Comparison of ENCODE assay signal across 8 mouse cellular contexts in genomic region chr13:55470372-55470771, GRCm38 (mm10). TPM values are rescaled to one million over a fixed set of nuclear protein-coding genes. Genes with fewer than 3 reads are reported as not detected.
DNase-seq lines count a peak whose midpoint lies in the region; ATAC-seq lines count a peak whose summit lies in the region.

No protein-coding gene starts in this region.

- peaks cover 8% of the 10 kb centered on the region for H3K36me3 ChIP-seq in neural tube, embryonic 11.5 days (ENCODE audit: control insufficient read depth, insufficient read depth, low read length)
- H3K36me3 ChIP-seq in hindbrain, embryonic 16.5 days (ENCODE audit: control insufficient read depth, insufficient read depth, low read length) = peaks cover 12% of the 10 kb centered on the region
- H3K36me3 ChIP-seq in neural tube, embryonic 13.5 days = peaks cover 24% of the 10 kb centered on the region

- H3K9ac ChIP-seq in neural tube, embryonic 11.5 days (ENCODE audit: low read length) = 0 out of 2 replicates have a peak overlapping the region, but pooled peaks have one; percentile 29
- H3K9ac ChIP-seq in hindbrain, embryonic 16.5 days (ENCODE audit: low read depth, low read length) = peak overlapping the region; percentile 82
- peak overlapping the region; percentile 85 for H3K9ac ChIP-seq in neural tube, embryonic 13.5 days

- no peak overlapping the region for H3K4me3 ChIP-seq in neural tube, embryonic 11.5 days (ENCODE audit: low read depth, low read length)
- H3K4me3 ChIP-seq in hindbrain, embryonic 16.5 days (ENCODE audit: low read length) = no peak overlapping the region
- H3K4me3 ChIP-seq in neural tube, embryonic 13.5 days = no peak overlapping the region

- H3K4me1 ChIP-seq in neural tube, embryonic 11.5 days (ENCODE audit: control insufficient read depth, insufficient read depth, low read length) = peaks cover 55% of the 10 kb centered on the region
- peaks cover 91% of the 10 kb centered on the region for H3K4me1 ChIP-seq in hindbrain, embryonic 16.5 days (ENCODE audit: control insufficient read depth, insufficient read depth, low read depth, low read length)
- peaks cover 91% of the 10 kb centered on the region for H3K4me1 ChIP-seq in neural tube, embryonic 13.5 days (replicated peaks)

- ATAC-seq in neural tube, embryonic 11.5 days (ENCODE audit: insufficient read depth, low FRiP score, low TSS enrichment) = no peak
- peak; percentile 32; the same call in 1 of the 2 replicates for ATAC-seq in hindbrain, embryonic 16.5 days
- ATAC-seq in neural tube, embryonic 13.5 days (ENCODE audit: low read depth) = no peak

- no peaks in the 10 kb centered on the region for H3K9me3 ChIP-seq in neural tube, embryonic 11.5 days (ENCODE audit: control insufficient read depth, low read length)
- no peaks in the 10 kb centered on the region for H3K9me3 ChIP-seq in hindbrain, embryonic 16.5 days (ENCODE audit: control insufficient read depth, low read length)
- H3K9me3 ChIP-seq in neural tube, embryonic 13.5 days = no peaks in the 10 kb centered on the region

- 66% methylated on average over 9 of the region's 9 CpGs for WGBS in neural tube, embryonic 11.5 days
- WGBS in hindbrain, embryonic 16.5 days = 29% methylated on average over 9 of the region's 9 CpGs
- WGBS in neural tube, embryonic 13.5 days = 42% methylated on average over 9 of the region's 9 CpGs

- no peak for DNase-seq in neural tube, embryonic 11.5 days (ENCODE audit: low spot score)
- no peak for DNase-seq in neural tube, embryonic 10.5 days (ENCODE audit: extremely low spot score, low spot score)
- DNase-seq in cerebellum, postnatal 25 days = peak; percentile 89 to 93
- DNase-seq in urinary bladder, adult 18-20 months (ENCODE audit: low spot score in 2 of 2) = no peak
- DNase-seq in embryo, embryonic 11 days = no peak
- no peak for DNase-seq in kidney, adult 18-20 months

- H3K4me2 ChIP-seq in neural tube, embryonic 11.5 days (ENCODE audit: low read depth) = no peak overlapping the region
- H3K4me2 ChIP-seq in hindbrain, embryonic 16.5 days (ENCODE audit: low read length) = peak overlapping the region; percentile 99
- peak overlapping the region; percentile 93 for H3K4me2 ChIP-seq in neural tube, embryonic 13.5 days

- H3K27me3 ChIP-seq in neural tube, embryonic 11.5 days (ENCODE audit: control insufficient read depth, insufficient read depth, low read length) = no peaks in the 10 kb centered on the region
- H3K27me3 ChIP-seq in hindbrain, embryonic 16.5 days (replicated peaks; ENCODE audit: control insufficient read depth, insufficient read depth, low read length) = no peaks in the 10 kb centered on the region
- no peaks in the 10 kb centered on the region for H3K27me3 ChIP-seq in neural tube, embryonic 13.5 days

- 0 out of 2 replicates have a peak overlapping the region, but pooled peaks have one; percentile 50 for H3K27ac ChIP-seq in neural tube, embryonic 11.5 days (ENCODE audit: low read depth, low read length)
- peak overlapping the region; percentile 84 for H3K27ac ChIP-seq in hindbrain, embryonic 16.5 days (ENCODE audit: low read depth, low read length)
- H3K27ac ChIP-seq in neural tube, embryonic 13.5 days (replicated peaks) = peak overlapping the region; percentile 92

RNA-seq across cellular contexts. Expression of gene Prr7, which starts 6.3 kb away (rescaled TPM):
- 2.2 and 2.6 TPM in 2 replicates for polyA plus RNA-seq in neural tube, embryonic 11.5 days (2014; fragmentation: Nextera tagmentation; extraction: Ambion mirVana)
- 4.4 and 4.9 TPM in 2 replicates for polyA plus RNA-seq in hindbrain, embryonic 16.5 days (2015; fragmentation: Nextera tagmentation; extraction: Ambion mirVana)
- polyA plus RNA-seq in neural tube, embryonic 13.5 days (2015; fragmentation: Nextera tagmentation; extraction: Ambion mirVana) = 2.5 and 3.1 TPM in 2 replicates

RNA-seq across cellular contexts. Expression of gene Dbn1, which starts 17.5 kb away (rescaled TPM):
- 362 and 372 TPM in 2 replicates for polyA plus RNA-seq in neural tube, embryonic 11.5 days (2014; fragmentation: Nextera tagmentation; extraction: Ambion mirVana)
- polyA plus RNA-seq in hindbrain, embryonic 16.5 days (2015; fragmentation: Nextera tagmentation; extraction: Ambion mirVana) = 482 and 556 TPM in 2 replicates
- 574 and 615 TPM in 2 replicates for polyA plus RNA-seq in neural tube, embryonic 13.5 days (2015; fragmentation: Nextera tagmentation; extraction: Ambion mirVana)

RNA-seq across cellular contexts. Expression of gene Grk6, which starts 25.5 kb away (rescaled TPM):
- polyA plus RNA-seq in neural tube, embryonic 11.5 days (2014; fragmentation: Nextera tagmentation; extraction: Ambion mirVana) = 58.1 and 59.6 TPM in 2 replicates
- polyA plus RNA-seq in hindbrain, embryonic 16.5 days (2015; fragmentation: Nextera tagmentation; extraction: Ambion mirVana) = 15.8 and 25.0 TPM in 2 replicates
- polyA plus RNA-seq in neural tube, embryonic 13.5 days (2015; fragmentation: Nextera tagmentation; extraction: Ambion mirVana) = 35.7 and 38.5 TPM in 2 replicates

RNA-seq across cellular contexts. Expression of gene Pdlim7, which starts 43.1 kb away (rescaled TPM):
- 165 and 172 TPM in 2 replicates for polyA plus RNA-seq in neural tube, embryonic 11.5 days (2014; fragmentation: Nextera tagmentation; extraction: Ambion mirVana)
- polyA plus RNA-seq in hindbrain, embryonic 16.5 days (2015; fragmentation: Nextera tagmentation; extraction: Ambion mirVana) = 161 and 177 TPM in 2 replicates
- polyA plus RNA-seq in neural tube, embryonic 13.5 days (2015; fragmentation: Nextera tagmentation; extraction: Ambion mirVana) = 155 and 167 TPM in 2 replicates

RNA-seq across cellular contexts. Expression of gene F12, which starts 43.8 kb away (rescaled TPM):
- not detected in 2 replicates for polyA plus RNA-seq in neural tube, embryonic 11.5 days (2014; fragmentation: Nextera tagmentation; extraction: Ambion mirVana)
- 0.14 and 0.38 TPM in 2 replicates for polyA plus RNA-seq in hindbrain, embryonic 16.5 days (2015; fragmentation: Nextera tagmentation; extraction: Ambion mirVana)
- 0.25 TPM in 1 of 2 replicates, not detected in the other for polyA plus RNA-seq in neural tube, embryonic 13.5 days (2015; fragmentation: Nextera tagmentation; extraction: Ambion mirVana)

Comparison
In these comparisons a context has a peak if more than half of its experiments do, and no peak if none do; other contexts are left out.
1. DNase-seq: peak in cerebellum, postnatal 25 days (2 of 2); none in neural tube, embryonic 11.5 days (single experiment), neural tube, embryonic 10.5 days (single experiment), urinary bladder, adult 18-20 months (0 of 2), embryo, embryonic 11 days (single experiment) and kidney, adult 18-20 months (single experiment).
2. H3K9ac ChIP-seq: peak in every context shown above with its lines; median percentile 85 in neural tube, embryonic 13.5 days; 82 in hindbrain, embryonic 16.5 days; 29 in neural tube, embryonic 11.5 days.
3. Peak in every context shown above with its lines, with median percentiles within 50 percentile points of each other: H3K27ac ChIP-seq.